Mouse (Mus musculus) ES-Bruce4 (cell line): ENCODE data around the gene Yars2. TPM values are rescaled to one million over a fixed set of nuclear protein-coding genes. Genes with fewer than 3 reads are reported as not detected.

ENCODE experiments used
- polyA plus RNA-seq: library from polyadenylated mRNA; stranded (reverse); fragments of >200 nt; gene quantifications from 2 replicates; pipeline ENCODE4 v1.2.4, GENCODE M21; 2011; ENCODE audit warnings: low read depth; ENCODE audit not compliant: missing spikeins, insufficient read depth, insufficient read length

Yars2 gene
- polyA plus RNA-seq, 1 experiment, result 36.6 TPM

Other genes with a start within 250 kb of the Yars2 start
- gene Pkp2, start 89.6 kb upstream of the Yars2 start, polyA plus RNA-seq, result 55.2 and 61.1 TPM in 2 replicates
- gene Dnm1l, start 56.0 kb downstream of the Yars2 start, polyA plus RNA-seq, result 210 and 221 TPM in 2 replicates